Mouse (Mus musculus): ENCODE measurements around the gene Cgnl1.

Gene Cgnl1

GRCm38 (mm10) chr9:71666432-71666831 is 105.0 kb downstream of the Cgnl1 start:
- peak; percentile 50 for DNase-seq

GRCm38 (mm10) chr9:71665493-71665892 is 105.9 kb downstream of the Cgnl1 start:
- no peak for DNase-seq

GRCm38 (mm10) chr9:71664855-71665254 is 106.5 kb downstream of the Cgnl1 start:
- DNase-seq = no peak

GRCm38 (mm10) chr9:71663421-71664217 is 107.8 kb downstream of the Cgnl1 start:
- DNase-seq = peak; percentile 56

GRCm38 (mm10) chr9:71660540-71660939 is 110.9 kb downstream of the Cgnl1 start:
- DNase-seq = no peak

GRCm38 (mm10) chr9:71659681-71660080 is 111.7 kb downstream of the Cgnl1 start:
- DNase-seq = no peak

- no peak for DNase-seq
Observed at GRCm38 (mm10) chr9:71657199-71657598, 114.2 kb downstream of the Cgnl1 start.

- DNase-seq = no peak
Observed at GRCm38 (mm10) chr9:71654861-71655260, 116.5 kb downstream of the Cgnl1 start.

- peak; percentile 85 for DNase-seq
Observed at GRCm38 (mm10) chr9:71646115-71646514, 125.3 kb downstream of the Cgnl1 start.

GRCm38 (mm10) chr9:71643611-71644010 is 127.8 kb downstream of the Cgnl1 start:
- DNase-seq = no peak

- DNase-seq = no peak
Observed at GRCm38 (mm10) chr9:71642270-71642669, 129.1 kb downstream of the Cgnl1 start.

GRCm38 (mm10) chr9:71640361-71640927 is 131.0 kb downstream of the Cgnl1 start:
- no peak for DNase-seq

GRCm38 (mm10) chr9:71638198-71638597 is 133.2 kb downstream of the Cgnl1 start:
- DNase-seq = no peak

GRCm38 (mm10) chr9:71636854-71637253 is 134.5 kb downstream of the Cgnl1 start:
- DNase-seq = no peak

GRCm38 (mm10) chr9:71635627-71636026 is 135.8 kb downstream of the Cgnl1 start:
- DNase-seq = no peak

- no peak for DNase-seq
Observed at GRCm38 (mm10) chr9:71634916-71635315, 136.5 kb downstream of the Cgnl1 start.

- DNase-seq = no peak
Observed at GRCm38 (mm10) chr9:71628921-71629320, 142.5 kb downstream of the Cgnl1 start.

GRCm38 (mm10) chr9:71628286-71628685 is 143.1 kb downstream of the Cgnl1 start:
- no peak for DNase-seq

GRCm38 (mm10) chr9:71625961-71626360 is 145.4 kb downstream of the Cgnl1 start:
- no peak for DNase-seq

- DNase-seq = peak; percentile 84
Observed at GRCm38 (mm10) chr9:71624793-71625495, 146.5 kb downstream of the Cgnl1 start.

- peak; percentile 31 for DNase-seq
Observed at GRCm38 (mm10) chr9:71623871-71624569, 147.4 kb downstream of the Cgnl1 start.

- DNase-seq = no peak
Observed at GRCm38 (mm10) chr9:71622593-71622992, 148.8 kb downstream of the Cgnl1 start.

GRCm38 (mm10) chr9:71621968-71622367 is 149.4 kb downstream of the Cgnl1 start:
- no peak for DNase-seq
